ENCODE assay signal across 10 mouse cellular contexts in genomic region chr2:44999906-45000305, GRCm38 (mm10).
DNase-seq lines count a peak whose midpoint lies in the region; ATAC-seq and TF ChIP-seq lines count a peak whose summit lies in the region.
"Had no signal": no experiment of that assay in that cellular context is flagged by ENCODE, and none has a peak within 500 bp of the region (broad histone marks: within the 10 kb centered on the region; RNA-seq: fewer than 3 reads in every experiment).

No protein-coding gene starts in this region.

- TF ChIP-seq CTCF in liver, postnatal 0 days (IDR thresholded peaks at IDR 0.05; ENCODE audit: low read depth): no peak

- no peaks in the 10 kb centered on the region for H3K4me1 ChIP-seq in forebrain, embryonic 12.5 days
- no peaks in the 10 kb centered on the region for H3K4me1 ChIP-seq in forebrain, embryonic 10.5 days
- H3K4me1 ChIP-seq in liver, postnatal 0 days (ENCODE audit: insufficient read depth): no peaks in the 10 kb centered on the region

- peaks cover 49% of the 10 kb centered on the region for H3K36me3 ChIP-seq in forebrain, embryonic 12.5 days (replicated peaks)
- H3K36me3 ChIP-seq in forebrain, embryonic 10.5 days (replicated peaks): peaks cover 72% of the 10 kb centered on the region
- peaks cover 19% of the 10 kb centered on the region for H3K36me3 ChIP-seq in liver, postnatal 0 days (replicated peaks; ENCODE audit: insufficient read depth, low read length)

- no peak for TF ChIP-seq EP300 in liver, postnatal 0 days (IDR thresholded peaks at IDR 0.05; ENCODE audit: low read depth)

- H3K27ac ChIP-seq in forebrain, embryonic 12.5 days: no peak overlapping the region
- no peak overlapping the region for H3K27ac ChIP-seq in forebrain, embryonic 10.5 days
- H3K27ac ChIP-seq in liver, postnatal 0 days (ENCODE audit: low read depth): no peak overlapping the region
- H3K27ac ChIP-seq: heart, embryonic 13.5 days had no signal

- 0 out of 2 replicates have a peak, but pooled peaks have one; percentile 20 for ATAC-seq in forebrain, embryonic 12.5 days (ENCODE audit: low FRiP score)
- ATAC-seq in erythroblast, adult 5-6 weeks (replicated peaks; ENCODE audit: low FRiP score, poor library complexity, severe bottlenecking): no peak
- no peak for ATAC-seq in liver, postnatal 0 days

- 84% methylated on average over 6 of the region's 6 CpGs for WGBS in forebrain, embryonic 12.5 days
- WGBS in forebrain, embryonic 10.5 days: 82% methylated on average over 6 of the region's 6 CpGs
- 69% methylated on average over 6 of the region's 6 CpGs for WGBS in liver, postnatal 0 days (ENCODE audit: insufficient replicate concordance)

- H3K9ac ChIP-seq in forebrain, embryonic 12.5 days: no peak overlapping the region
- no peak overlapping the region for H3K9ac ChIP-seq in liver, postnatal 0 days (replicated peaks)
- H3K9ac ChIP-seq: heart, embryonic 13.5 days had no signal

- H3K4me2 ChIP-seq in forebrain, embryonic 12.5 days: no peak overlapping the region
- no peak overlapping the region for H3K4me2 ChIP-seq in liver, postnatal 0 days (ENCODE audit: low read depth, low read length)
- H3K4me2 ChIP-seq: heart, embryonic 13.5 days had no signal

- no peaks in the 10 kb centered on the region for H3K27me3 ChIP-seq in forebrain, embryonic 12.5 days
- no peaks in the 10 kb centered on the region for H3K27me3 ChIP-seq in forebrain, embryonic 10.5 days (ENCODE audit: poor library complexity, severe bottlenecking)
- no peaks in the 10 kb centered on the region for H3K27me3 ChIP-seq in liver, postnatal 0 days (ENCODE audit: insufficient read depth, low read length)
- H3K27me3 ChIP-seq: heart, embryonic 13.5 days had no signal

- no peak for DNase-seq in forebrain, embryonic 10.5 days (ENCODE audit: extremely low spot score, low spot score)
- peak; percentile 30 for DNase-seq in ZHBTc4 (ENCODE audit: low read depth, low spot score)
- DNase-seq in kidney, postnatal 14 days: peak; percentile 40
- DNase-seq in lung, postnatal 25 days (ENCODE audit: low spot score): peak; percentile 50
- DNase-seq in liver, postnatal 0 days: no peak
- no peak for DNase-seq in heart, postnatal 4 days
- DNase-seq: thymus, adult 2 months had no signal

- no peak overlapping the region for H3K4me3 ChIP-seq in forebrain, embryonic 12.5 days (replicated peaks)
- no peak overlapping the region for H3K4me3 ChIP-seq in forebrain, embryonic 10.5 days
- no peak overlapping the region for H3K4me3 ChIP-seq in liver, postnatal 0 days (ENCODE audit: low read depth, low read length)
- H3K4me3 ChIP-seq: heart, embryonic 13.5 days had no signal

- no peaks in the 10 kb centered on the region for H3K9me3 ChIP-seq in forebrain, embryonic 12.5 days
- no peaks in the 10 kb centered on the region for H3K9me3 ChIP-seq in forebrain, embryonic 10.5 days
- no peaks in the 10 kb centered on the region for H3K9me3 ChIP-seq in liver, postnatal 0 days (ENCODE audit: low read length)
- H3K9me3 ChIP-seq: heart, embryonic 13.5 days had no signal

Comparison
In these comparisons a context has a peak if more than half of its experiments do, and no peak if none do; other contexts are left out.
1. DNase-seq: peak in ZHBTc4 (single experiment), kidney, postnatal 14 days (single experiment) and lung, postnatal 25 days (single experiment); none in forebrain, embryonic 10.5 days (single experiment), liver, postnatal 0 days (single experiment) and heart, postnatal 4 days (single experiment).